Comparison of ENCODE assay signal across 17 mouse cellular contexts in genomic region chr17:44782366-44782765, GRCm38 (mm10).
"Had no signal": no experiment of that assay in that cellular context is flagged by ENCODE, and none has a peak within 500 bp of the region (broad histone marks: within the 10 kb centered on the region; RNA-seq: fewer than 3 reads in every experiment).

No protein-coding gene starts in this region.

- H3K9me3 ChIP-seq: lung, embryonic 15.5 days; megakaryocyte, embryonic 14.5 days; midbrain, embryonic 13.5 days; midbrain, embryonic 15.5 days; neural tube, embryonic 12.5 days had no signal

- H3K36me3 ChIP-seq: lung, embryonic 15.5 days; midbrain, embryonic 13.5 days; midbrain, embryonic 15.5 days; neural tube, embryonic 12.5 days had no signal

- H3K4me1 ChIP-seq: neural tube, embryonic 12.5 days had no signal

- H3K4me3 ChIP-seq: lung, embryonic 15.5 days; megakaryocyte, embryonic 14.5 days; midbrain, embryonic 13.5 days; midbrain, embryonic 15.5 days; neural tube, embryonic 12.5 days had no signal

- H3K27me3 ChIP-seq: lung, embryonic 15.5 days; megakaryocyte, embryonic 14.5 days; midbrain, embryonic 13.5 days; midbrain, embryonic 15.5 days; neural tube, embryonic 12.5 days had no signal

- H3K27ac ChIP-seq: lung, embryonic 15.5 days; midbrain, embryonic 13.5 days; midbrain, embryonic 15.5 days; neural tube, embryonic 12.5 days had no signal

- H3K4me2 ChIP-seq: lung, embryonic 15.5 days; midbrain, embryonic 13.5 days; midbrain, embryonic 15.5 days; neural tube, embryonic 12.5 days had no signal

- DNase-seq: lung, adult 2 months; lung, postnatal 14 days; lung, postnatal 36 days; retina, postnatal 1 day; right cerebral cortex, adult 18-20 months; right cerebral cortex, postnatal 25 days; right cerebral cortex, postnatal 4 days; spleen, adult 18-20 months; thymus, adult 18-20 months; thymus, postnatal 14 days; thymus, postnatal 36 days had no signal

- H3K9ac ChIP-seq: lung, embryonic 15.5 days; midbrain, embryonic 13.5 days; midbrain, embryonic 15.5 days; neural tube, embryonic 12.5 days had no signal

- ATAC-seq: lung, postnatal 0 days; midbrain, embryonic 13.5 days; midbrain, embryonic 15.5 days had no signal
